Mouse (Mus musculus) adrenal gland, adult 18-20 months (tissue): ENCODE data around the gene Apol9a. TPM values are rescaled to one million over a fixed set of nuclear protein-coding genes. Genes with fewer than 3 reads are reported as not detected.
"Not testable (repeated sequence)": the region's sequence is repeated elsewhere in the genome, so short reads cannot be mapped to it uniquely, and the experiment has no call there.

Experiments
- DNase-seq, 2 experiments: peaks; one replicate each; pipeline ENCODE4 v3.0.0; 2021 to 2022; ENCODE audit warnings: low spot score in 2 of 2
- long read RNA-seq, 2 experiments: library from polyadenylated mRNA; stranded (forward); transcript quantifications; one replicate each; pipeline ENCODE4 v2.0.0; 2021
- total RNA-seq, 2 experiments: library from RNA; stranded (reverse); gene quantifications; 1 replicate in 1 of 2; 2 replicates in 1 of 2; pipeline ENCODE4 v1.2.3; 2021

The Apol9a gene
- total RNA-seq = 1 to 10 TPM in 1 of 2 experiments, under 1 TPM in 1; 0.70 to 2.2 TPM
- long read RNA-seq, experiment 1, partial matches to known transcripts = 0 of 1 reads
- long read RNA-seq, experiment 1, other reads (novel, unspliced or antisense) = 1 of 1 reads
- long read RNA-seq, experiment 2, partial matches to known transcripts = 0 of 2 reads
- long read RNA-seq, experiment 2, other reads (novel, unspliced or antisense) = 0 of 2 reads

- DNase-seq = not testable (repeated sequence)
Observed at GRCm38 (mm10) chr15:77411035-77411434, at the start of gene Apol9a. Apol9a (minus strand) TSS chr15:77411135.

GRCm38 (mm10) chr15:77449927-77450326 is 39.0 kb upstream of the Apol9a start:
- DNase-seq = peak in 1 of 2 experiments; percentile 35

GRCm38 (mm10) chr15:77447392-77447791 is 36.5 kb upstream of the Apol9a start, which contains the start of gene Apol7b:
Apol7b (minus strand) TSS chr15:77447492.
- DNase-seq = not testable (repeated sequence)

GRCm38 (mm10) chr15:77445668-77446067 is 34.7 kb upstream of the Apol9a start:
- not testable (repeated sequence) for DNase-seq

GRCm38 (mm10) chr15:77444746-77445145 is 33.8 kb upstream of the Apol9a start:
- not testable (repeated sequence) for DNase-seq

- not testable (repeated sequence) for DNase-seq
Observed at GRCm38 (mm10) chr15:77428690-77429448, 17.9 kb upstream of the Apol9a start.

- DNase-seq = not testable (repeated sequence)
Observed at GRCm38 (mm10) chr15:77422925-77423324, 12.0 kb upstream of the Apol9a start.

- not testable (repeated sequence) for DNase-seq
Observed at GRCm38 (mm10) chr15:77419657-77420056, 8.7 kb upstream of the Apol9a start.

GRCm38 (mm10) chr15:77416655-77417333 is 5.9 kb upstream of the Apol9a start:
- DNase-seq = not testable (repeated sequence)

GRCm38 (mm10) chr15:77415653-77416052 is 4.7 kb upstream of the Apol9a start:
- DNase-seq = not testable (repeated sequence)

GRCm38 (mm10) chr15:77412695-77413094 is 1.8 kb upstream of the Apol9a start:
- DNase-seq = peak in 1 of 2 experiments; percentile 4

- not testable (repeated sequence) for DNase-seq
Observed at GRCm38 (mm10) chr15:77406370-77406769, 4.6 kb downstream of the Apol9a start.

GRCm38 (mm10) chr15:77399027-77399426 is 11.9 kb downstream of the Apol9a start, which contains the start of gene Apol7a:
Apol7a (minus strand) TSS chr15:77399110.
- peak in 1 of 2 experiments; percentile 27 for DNase-seq

- peak in 1 of 2 experiments; percentile 18 for DNase-seq
Observed at GRCm38 (mm10) chr15:77397450-77398132, 13.3 kb downstream of the Apol9a start.

GRCm38 (mm10) chr15:77393832-77394231 is 17.1 kb downstream of the Apol9a start:
- not testable (repeated sequence) for DNase-seq

GRCm38 (mm10) chr15:77387462-77387861 is 23.5 kb downstream of the Apol9a start:
- no peak for DNase-seq

GRCm38 (mm10) chr15:77384340-77385030 is 26.4 kb downstream of the Apol9a start:
- DNase-seq = no peak

- DNase-seq = no peak
Observed at GRCm38 (mm10) chr15:77382880-77383279, 28.1 kb downstream of the Apol9a start.

GRCm38 (mm10) chr15:77382271-77382850 is 28.6 kb downstream of the Apol9a start:
- DNase-seq = no peak

- DNase-seq = no peak
Observed at GRCm38 (mm10) chr15:77381481-77381880, 29.5 kb downstream of the Apol9a start.
